Mouse (Mus musculus) left cerebral cortex, adult 2 months (tissue): ENCODE measurements at regions not wholly inside any gene's neighbourhood (a gene's known extent, or its start where the extent isn't known, plus 50 kb on each side); places are given as distances from the start of the nearest gene placed in this dataset.
A peak's percentile ranks its signal among the peaks of the same experiment; 100 is the strongest.

Experiments
- DNase-seq, 2 experiments: peaks; one replicate each; pipeline ENCODE4 v3.0.0; 2021 to 2022; ENCODE audit warnings: low spot score in 2 of 2, mixed read lengths in 1 of 2; ENCODE audit errors: extremely low spot score in 1 of 2
- H3K27ac ChIP-seq: fragments of 200-600 bp; 2 replicates; pipeline ENCODE4 v1.8.1; 2022
- H3K4me3 ChIP-seq: fragments of 200-600 bp; 2 replicates; pipeline ENCODE4 v1.8.1; 2022
- CTCF ChIP-seq: fragments of 200-600 bp; IDR thresholded peaks from 2 replicates; pipeline ENCODE4 v1.8.1; 2022; ENCODE audit warnings: antibody characterized with exemption, mild to moderate bottlenecking, moderate library complexity
- intact Hi-C: fragments of 180-260 bp; cut with DNase I; formaldehyde crosslinking; loops from one replicate; pipeline ENCODE4 v1.15.1; 2025

DNA sequence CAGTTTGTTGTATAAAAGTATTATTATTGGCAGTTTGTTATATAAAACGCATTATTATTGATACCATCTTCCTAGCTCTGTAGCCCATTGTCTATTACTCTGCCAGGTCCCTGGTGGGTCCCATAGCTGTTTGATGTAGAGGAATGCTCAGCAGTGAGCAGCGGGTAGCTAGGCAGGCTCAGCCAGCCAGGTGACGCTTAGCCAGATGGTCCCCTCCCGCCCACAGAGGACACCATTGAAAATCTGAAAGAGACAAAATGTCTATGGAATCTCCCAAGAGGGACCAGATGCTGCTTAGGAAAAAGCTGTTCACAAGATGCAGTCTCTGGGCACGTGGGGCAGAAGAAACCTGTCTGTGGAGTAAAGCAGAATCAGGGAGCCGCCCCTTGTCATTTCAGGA is 526.5 kb upstream of the Btbd3 start:
- no peak overlapping the region for H3K27ac ChIP-seq
- intact Hi-C loops: loop anchor here (5.0 kb wide), 2 partner anchors 212 to 733 kb away; no protein-coding TSS in a partner anchor

DNA sequence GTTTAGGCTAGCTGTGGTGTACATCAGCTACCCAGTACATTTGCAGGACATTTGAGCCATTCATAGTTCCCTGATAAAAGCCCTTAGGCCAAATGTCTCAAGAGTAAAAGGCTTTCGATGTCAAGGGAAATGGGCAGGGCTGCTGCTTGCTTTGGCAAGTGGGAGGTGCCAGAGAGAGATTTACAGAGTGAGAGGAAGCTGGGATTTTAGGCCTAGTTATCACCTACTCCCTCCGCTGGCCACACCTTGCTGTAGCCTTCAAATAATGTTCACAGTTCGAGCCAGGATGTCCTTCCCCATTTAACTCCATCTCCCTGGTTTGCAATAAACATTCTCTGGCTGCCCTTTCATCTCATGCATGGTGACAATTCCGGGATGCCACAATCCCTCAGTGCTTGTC is 527.2 kb upstream of the Btbd3 start:
- intact Hi-C loops: no loop called here
- no peak; the same call in 1 of the 2 replicates for TF ChIP-seq CTCF
- no peak for DNase-seq
- no peak overlapping the region for H3K27ac ChIP-seq
- H3K4me3 ChIP-seq: no peak overlapping the region

More for the DNA sequence above, 526.5 kb upstream of the Btbd3 start:
- TF ChIP-seq CTCF: no peak
- DNase-seq: peak in 1 of 2 experiments; percentile 21
- H3K4me3 ChIP-seq: no peak overlapping the region

DNA sequence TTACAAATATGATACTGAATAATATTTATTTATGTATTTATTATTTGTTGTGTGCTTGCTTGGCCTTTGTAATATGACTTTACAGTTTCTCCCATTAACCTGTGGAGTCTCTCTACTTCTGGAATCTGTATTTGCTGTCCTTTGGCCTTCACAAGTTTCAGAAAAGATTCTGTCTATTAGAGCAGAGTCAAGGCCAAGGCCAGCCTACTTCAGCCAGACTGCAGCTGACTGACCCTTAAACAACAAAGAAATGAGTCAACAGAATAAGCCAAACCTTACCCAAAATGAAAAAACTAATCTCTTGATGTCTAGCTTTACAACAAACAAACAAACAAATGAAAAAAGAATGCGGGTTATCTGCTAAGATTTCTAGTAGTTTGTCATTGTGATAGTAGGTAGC is 532.7 kb upstream of the Btbd3 start:
- Histone ChIP-seq H3K27ac (no peak overlapping the region), H3K4me3 (no peak overlapping the region)
- intact Hi-C loops: loop anchor here (5.0 kb wide), 1 partner anchor 106 kb away; no protein-coding TSS in a partner anchor
- no peak for TF ChIP-seq CTCF
- no peak for DNase-seq

DNA sequence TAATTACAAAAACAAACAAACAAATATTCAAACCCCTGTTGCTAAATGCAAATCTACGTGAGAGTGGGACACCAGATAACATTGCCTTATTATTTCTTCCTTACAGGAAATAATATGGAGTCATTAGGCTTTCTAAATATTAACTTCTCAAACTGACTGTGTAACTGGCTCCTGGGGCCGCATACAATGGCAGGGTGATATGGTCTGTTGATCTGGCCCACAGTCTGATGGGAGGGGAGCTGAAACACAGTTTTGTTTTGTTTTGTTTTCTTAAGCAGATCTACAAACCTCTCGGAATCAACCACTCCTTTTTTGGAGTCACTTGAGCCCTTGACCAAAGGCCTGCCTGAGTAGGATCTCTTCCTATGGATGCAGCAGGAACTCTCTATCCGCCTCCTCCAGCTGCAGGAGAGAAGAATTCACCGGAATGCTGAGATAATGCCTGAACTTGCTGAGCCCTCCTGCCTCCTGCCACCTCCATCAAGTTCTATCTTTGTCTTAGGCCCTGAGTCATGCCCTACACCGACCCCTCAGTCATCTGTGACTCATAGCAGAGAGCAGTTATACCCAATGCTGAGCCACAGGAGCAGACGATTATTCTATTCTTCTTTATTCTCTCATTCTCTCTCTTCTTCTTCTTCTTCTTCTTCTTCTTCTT is 534.5 kb upstream of the Btbd3 start:
- no peak for DNase-seq
- Histone ChIP-seq H3K4me3 (no peak overlapping the region), H3K27ac (no peak overlapping the region)
- no peak for TF ChIP-seq CTCF
- intact Hi-C loops: loop anchor here (5.0 kb wide), 1 partner anchor 105 kb away; no protein-coding TSS in a partner anchor

DNA sequence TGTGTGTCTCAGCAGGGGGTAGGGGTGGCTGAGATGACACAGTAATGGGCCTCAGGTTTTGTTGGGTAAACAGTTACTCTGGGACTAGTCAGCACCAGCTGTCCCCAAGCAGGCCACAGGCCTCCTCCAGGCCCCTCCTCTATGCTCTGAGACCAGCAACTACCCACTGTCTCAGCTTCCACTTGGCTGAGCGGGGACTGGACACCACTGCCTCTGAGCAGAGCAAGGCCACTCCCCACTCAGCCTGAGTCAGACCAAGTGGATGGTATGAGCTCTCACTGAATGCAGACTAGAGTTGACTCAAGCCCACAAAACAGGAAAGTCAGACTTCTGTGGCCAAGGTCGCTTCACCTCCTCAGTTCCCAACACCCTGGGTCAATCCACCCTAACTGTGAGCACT is 540.5 kb upstream of the Btbd3 start:
- DNase-seq: no peak
- intact Hi-C loops: no loop called here
- Histone ChIP-seq H3K4me3 (no peak overlapping the region), H3K27ac (no peak overlapping the region)
- TF ChIP-seq CTCF: no peak

DNA sequence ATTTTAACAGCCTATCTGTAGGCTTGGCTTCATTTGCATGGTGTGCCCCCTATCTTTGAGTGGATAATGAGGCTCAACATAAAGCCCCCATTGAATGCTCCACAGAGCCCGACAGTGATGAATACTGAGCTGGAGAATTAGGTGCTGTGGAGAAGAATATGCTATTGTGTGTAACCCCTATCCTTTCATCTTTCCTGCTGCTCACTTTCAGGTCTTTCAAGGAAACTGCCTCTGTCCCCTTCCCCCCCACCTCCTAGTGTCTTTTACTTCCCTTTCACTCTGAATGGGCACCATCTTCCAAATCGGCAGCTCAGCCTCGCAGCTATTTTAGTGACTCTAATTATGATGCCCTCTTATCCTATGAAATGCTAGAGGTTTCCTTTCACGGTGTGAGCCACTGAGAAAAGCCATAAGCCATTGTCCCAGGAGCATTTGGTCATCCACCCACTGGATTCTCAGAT is 549.8 kb upstream of the Btbd3 start:
- Histone ChIP-seq H3K4me3 (no peak overlapping the region; the same call in 1 of the 2 replicates), H3K27ac (no peak overlapping the region)
- no peak for TF ChIP-seq CTCF
- DNase-seq: no peak
- intact Hi-C loops: no loop called here

DNA sequence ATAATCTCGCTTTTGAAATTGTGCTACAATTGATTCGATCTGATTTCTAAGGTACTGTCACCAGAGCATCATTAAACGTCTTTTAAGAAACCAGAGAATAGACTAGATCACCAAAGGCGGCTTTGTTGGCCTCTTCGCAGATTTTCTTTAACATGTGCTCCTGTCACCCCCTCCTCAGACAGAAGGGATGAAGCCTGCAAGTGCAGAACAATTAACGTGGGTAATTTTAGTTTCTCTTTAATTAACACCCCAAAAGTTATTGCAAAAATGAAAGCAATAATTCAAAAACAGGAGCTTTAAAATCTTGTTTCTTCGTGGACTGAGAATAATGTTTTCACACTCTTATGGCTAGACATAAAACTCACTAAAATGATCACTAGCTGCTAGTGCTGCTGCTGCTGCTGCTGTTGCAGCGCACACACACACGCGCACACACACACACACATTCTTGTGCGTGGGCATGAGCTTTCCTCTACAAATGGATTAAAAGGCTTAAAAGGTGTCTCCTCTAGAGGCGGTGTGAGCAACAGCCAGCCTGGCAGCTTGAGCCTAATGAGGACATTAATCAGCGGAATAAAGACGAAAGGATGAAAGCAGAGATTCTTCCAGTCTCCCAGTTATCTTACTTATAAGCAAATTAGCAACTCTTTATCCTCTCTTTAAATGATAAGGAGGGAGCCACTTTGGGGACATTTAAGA is 550.5 kb upstream of the Btbd3 start:
- Histone ChIP-seq H3K27ac (no peak overlapping the region), H3K4me3 (peak overlapping the region; percentile 21)
- peak in 1 of 2 experiments; percentile 46 for DNase-seq
- peak; percentile 7; the same call in 1 of the 2 replicates for TF ChIP-seq CTCF
- intact Hi-C loops: no loop called here

DNA sequence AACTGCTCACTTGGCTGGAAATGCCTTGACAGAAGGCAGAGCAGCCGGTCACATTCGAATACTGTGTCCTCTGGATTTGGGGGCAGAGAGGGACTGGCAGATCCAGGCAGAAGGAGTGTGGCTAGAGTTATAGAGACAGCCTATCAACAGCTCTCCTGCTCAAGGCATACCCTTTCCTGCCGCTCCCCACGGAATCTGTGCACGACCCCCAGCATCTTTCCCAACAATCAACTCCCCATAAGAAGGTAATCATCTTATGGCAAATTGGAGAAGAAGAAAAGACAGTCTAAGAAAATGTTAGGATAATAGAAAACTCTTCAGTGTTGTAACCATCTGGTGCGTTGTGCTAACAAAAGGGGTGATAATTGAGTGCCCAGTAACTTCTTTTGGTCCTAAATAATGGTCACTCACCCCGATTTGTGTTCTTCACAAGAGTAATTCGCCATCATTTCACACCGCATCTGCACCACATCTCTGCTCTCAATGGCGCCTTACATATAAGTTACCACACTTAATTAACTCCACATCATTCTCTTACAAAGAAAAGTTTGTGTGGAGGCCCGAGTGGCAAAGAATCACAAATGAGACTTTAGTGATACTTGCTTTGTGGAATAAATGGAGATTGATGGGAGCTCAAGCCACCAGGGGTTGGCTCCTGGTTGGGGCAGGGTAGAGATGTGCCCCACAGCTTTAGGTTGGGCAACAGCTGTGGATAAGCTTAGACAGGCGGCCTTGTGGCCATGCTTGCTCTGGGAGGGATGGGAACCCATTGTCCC is 551.2 kb upstream of the Btbd3 start:
- intact Hi-C loops: no loop called here
- TF ChIP-seq CTCF: no peak
- Histone ChIP-seq H3K27ac (no peak overlapping the region), H3K4me3 (no peak overlapping the region)
- DNase-seq: no peak

DNA sequence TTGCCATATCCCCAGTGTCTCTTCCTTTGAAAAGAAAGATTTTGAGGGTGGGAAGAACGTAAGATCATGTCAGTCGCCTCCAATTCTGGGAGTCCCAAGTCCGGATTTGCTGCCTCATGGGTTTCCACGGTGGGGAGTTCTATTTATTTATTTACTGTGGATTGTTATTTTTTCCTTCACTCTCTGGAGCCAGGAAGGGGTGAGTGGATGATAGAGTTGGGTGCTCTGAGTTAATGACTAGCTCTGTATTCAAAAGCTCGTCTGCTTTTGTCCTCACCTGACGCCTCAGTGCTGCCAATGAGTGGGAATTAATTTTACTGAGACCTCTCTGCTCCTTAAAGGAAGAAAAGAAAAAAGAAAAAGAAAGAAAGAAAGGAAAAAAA is 551.8 kb upstream of the Btbd3 start:
- no peak overlapping the region for H3K27ac ChIP-seq
- no peak for TF ChIP-seq CTCF
- no peak for DNase-seq
- H3K4me3 ChIP-seq: no peak overlapping the region
- intact Hi-C loops: no loop called here

DNA sequence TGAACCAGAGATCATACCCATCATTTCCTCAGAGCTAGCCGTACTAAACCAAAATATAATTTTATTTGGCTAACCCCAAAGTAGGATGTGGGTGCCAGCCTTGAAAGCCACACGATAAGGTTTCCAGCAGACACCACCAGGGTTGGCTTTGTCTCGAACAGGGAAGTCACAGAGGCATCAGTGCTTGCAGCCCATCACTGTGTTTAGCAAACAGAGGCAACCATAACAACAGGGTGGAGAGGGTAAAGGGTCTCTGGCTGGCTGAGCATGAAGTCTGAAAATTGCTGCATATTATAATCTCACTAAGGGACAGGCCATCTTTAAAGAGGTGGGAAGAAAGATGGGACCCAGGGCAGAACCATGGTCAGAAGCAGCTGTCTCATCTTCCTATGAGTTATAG is 552.3 kb upstream of the Btbd3 start:
- H3K27ac ChIP-seq: no peak overlapping the region
- no peak for DNase-seq
- intact Hi-C loops: no loop called here
- H3K4me3 ChIP-seq: no peak overlapping the region
- TF ChIP-seq CTCF: no peak

DNA sequence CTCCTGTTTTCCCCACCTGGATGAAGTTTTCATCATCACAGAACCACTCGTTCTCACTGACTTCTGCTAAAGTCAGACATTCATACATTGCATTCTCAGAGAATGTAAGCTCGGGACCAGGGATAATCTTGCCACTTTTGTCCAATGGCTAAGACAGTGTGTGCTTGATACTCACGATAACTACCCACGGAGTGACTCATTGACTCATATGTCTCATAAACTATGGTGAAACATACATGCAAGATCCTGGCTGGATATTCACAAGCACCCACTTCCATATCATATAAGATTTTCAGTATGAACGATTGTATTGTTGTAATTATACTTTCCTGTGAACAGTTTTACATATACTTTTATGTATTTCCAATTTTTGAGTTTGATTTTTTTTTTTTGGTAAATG is 560.5 kb upstream of the Btbd3 start:
- Histone ChIP-seq H3K27ac (no peak overlapping the region), H3K4me3 (no peak overlapping the region)
- no peak for TF ChIP-seq CTCF
- intact Hi-C loops: no loop called here
- DNase-seq: no peak

DNA sequence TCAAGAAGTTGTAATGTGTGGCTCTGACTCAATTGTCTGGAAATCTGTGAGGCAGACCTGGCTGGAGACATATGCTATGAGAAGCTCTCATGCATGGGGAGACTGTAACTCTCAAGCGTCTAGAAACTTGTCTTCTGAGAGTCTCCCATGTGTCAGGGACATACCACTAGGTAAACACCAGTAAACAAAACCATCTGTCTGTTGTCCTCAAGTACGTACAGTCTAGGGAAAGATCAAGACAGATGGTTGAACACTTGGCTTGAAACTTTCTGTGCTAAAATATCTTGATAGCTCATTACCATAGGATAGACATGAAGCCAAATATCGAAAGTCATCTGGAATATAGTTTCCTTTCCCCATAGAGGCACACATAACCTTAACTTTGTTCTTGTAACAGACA is 562.3 kb upstream of the Btbd3 start:
- Histone ChIP-seq H3K27ac (no peak overlapping the region), H3K4me3 (no peak overlapping the region)
- DNase-seq: no peak
- no peak for TF ChIP-seq CTCF
- intact Hi-C loops: no loop called here
